Mouse (Mus musculus) heart, postnatal 36 days (tissue): Measurements from ENCODE around the gene Gkn1. TPM values are rescaled to one million over a fixed set of nuclear protein-coding genes. Genes with fewer than 3 reads are reported as not detected.
A peak's percentile ranks its signal among the peaks of the same experiment; 100 is the strongest.

Experiments used
- DNase-seq, 2 experiments: peaks; one replicate each; pipeline ENCODE4 v3.0.0; 2021 to 2022
- intact Hi-C: fragments of 180-260 bp; cut with DNase I; formaldehyde crosslinking; loops from one replicate; pipeline ENCODE4 v1.15.1; 2025
- total RNA-seq, 2 experiments: library from RNA; stranded (reverse); gene quantifications; 2 replicates each; pipeline ENCODE4 v1.2.3; 2021

Gene Gkn1
- total RNA-seq, result not detected

- DNase-seq, result no peak
- intact Hi-C loops, result no loop called here
These were observed at the start of gene Gkn1 for GRCm38 (mm10) chr6:87350829-87351228. Gene Gkn1 (minus strand): TSS chr6:87350942.

GRCm38 (mm10) chr6:87399886-87400566, 49.3 kb upstream of the Gkn1 start:
- intact Hi-C loops, result loop anchor here (5.0 kb wide), 2 partner anchors 122 to 272 kb away; partner anchors contain the start of gene Aplf

GRCm38 (mm10) chr6:87399137-87399536, 48.4 kb upstream of the Gkn1 start:
- intact Hi-C loops, result loop anchor here (5.0 kb wide), 2 partner anchors 123 to 273 kb away; partner anchors contain the start of gene Aplf
- peak; percentile 70 to 84 for DNase-seq

More at GRCm38 (mm10) chr6:87399886-87400566, 49.3 kb upstream of the Gkn1 start:
- DNase-seq, result no peak

GRCm38 (mm10) chr6:87394783-87395182, 44.0 kb upstream of the Gkn1 start:
- intact Hi-C loops, result loop anchor here (5.0 kb wide), 2 partner anchors 128 to 278 kb away; partner anchors contain the start of gene Aplf
- no peak for DNase-seq

GRCm38 (mm10) chr6:87393466-87394205, 42.9 kb upstream of the Gkn1 start:
- DNase-seq, result no peak
- intact Hi-C loops, result loop anchor here (2.0 kb wide), 1 partner anchor 59 kb away; no protein-coding TSS in a partner anchor

- intact Hi-C loops, result no loop called here
- DNase-seq, result no peak
These were observed 38.8 kb upstream of the Gkn1 start for GRCm38 (mm10) chr6:87389455-87389989.

GRCm38 (mm10) chr6:87388877-87389276, 38.1 kb upstream of the Gkn1 start, which contains the start of gene Gkn3:
Gene Gkn3 (minus strand): TSS chr6:87388935.
- intact Hi-C loops, result no loop called here
- DNase-seq, result no peak

- DNase-seq, result no peak
- intact Hi-C loops, result loop anchor here (1.0 kb wide), 1 partner anchor 285 kb away; no protein-coding TSS in a partner anchor
These were observed 35.9 kb upstream of the Gkn1 start for GRCm38 (mm10) chr6:87386681-87387080.

GRCm38 (mm10) chr6:87386203-87386602, 35.5 kb upstream of the Gkn1 start:
- peak; percentile 65 to 72 for DNase-seq
- intact Hi-C loops, result loop anchor here (1.0 kb wide), 1 partner anchor 285 kb away; no protein-coding TSS in a partner anchor

- intact Hi-C loops, result loop anchor here (5.0 kb wide), 1 partner anchor 47 kb away; the partner anchor contains the start of gene Antxr1
- no peak for DNase-seq
These were observed 34.0 kb upstream of the Gkn1 start for GRCm38 (mm10) chr6:87384761-87385160.

GRCm38 (mm10) chr6:87383926-87384691, 33.4 kb upstream of the Gkn1 start:
- DNase-seq, result no peak
- intact Hi-C loops, result loop anchor here (5.0 kb wide), 1 partner anchor 47 kb away; the partner anchor contains the start of gene Antxr1

- intact Hi-C loops, result no loop called here
- DNase-seq, result no peak
These were observed 22.3 kb upstream of the Gkn1 start, which contains the start of gene Gkn2 for GRCm38 (mm10) chr6:87373057-87373456. Gene Gkn2 (plus strand): TSS chr6:87373357.

GRCm38 (mm10) chr6:87369223-87369622, 18.5 kb upstream of the Gkn1 start:
- no peak for DNase-seq
- intact Hi-C loops, result no loop called here

GRCm38 (mm10) chr6:87354441-87354840, 3.7 kb upstream of the Gkn1 start:
- no peak for DNase-seq
- intact Hi-C loops, result no loop called here

GRCm38 (mm10) chr6:87335935-87336295, 14.8 kb downstream of the Gkn1 start:
- intact Hi-C loops, result loop anchor here (1.0 to 5.0 kb wide), 2 partner anchors 46 to 235 kb away; no protein-coding TSS in a partner anchor

GRCm38 (mm10) chr6:87335091-87335934, 15.4 kb downstream of the Gkn1 start, which contains the start of gene Antxr1:
Gene Antxr1 (minus strand): TSS chr6:87335821.
- intact Hi-C loops, result loop anchor here (1.0 to 5.0 kb wide), 2 partner anchors 47 to 234 kb away; no protein-coding TSS in a partner anchor
- peak; percentile 59 to 72 for DNase-seq

More at GRCm38 (mm10) chr6:87335935-87336295, 14.8 kb downstream of the Gkn1 start:
- DNase-seq, result no peak

GRCm38 (mm10) chr6:87334361-87335090, 16.2 kb downstream of the Gkn1 start:
- intact Hi-C loops, result loop anchor here (1.0 to 5.0 kb wide), 2 partner anchors 48 to 233 kb away; no protein-coding TSS in a partner anchor
- peak; percentile 21 to 34 for DNase-seq

GRCm38 (mm10) chr6:87332380-87332779, 18.4 kb downstream of the Gkn1 start:
- intact Hi-C loops, result no loop called here
- DNase-seq, result no peak
